Mouse (Mus musculus) hindbrain, embryonic 16.5 days (tissue): ENCODE data around the gene Pdcl2. TPM values are rescaled to one million over a fixed set of nuclear protein-coding genes. Genes with fewer than 3 reads are reported as not detected.

Source experiments
- ATAC-seq: fragments of 200-750 bp; cut with Nextera tagmentation; 2 replicates; pipeline ENCODE4 v1.8.0; 2017; ENCODE audit warnings: moderate TSS enrichment, moderate library complexity
- H3K27ac ChIP-seq: fragments of 300-500 bp; sonication (generic); 2 replicates; pipeline ENCODE4 v1.5.1; 2014; ENCODE audit warnings: low read depth, mild to moderate bottlenecking, control low read depth, low read length, moderate library complexity
- H3K27me3 ChIP-seq: fragments of 300-500 bp; sonication (generic); replicated peaks from 2 replicates; pipeline ENCODE4 v1.6.1; 2014; ENCODE audit warnings: low read length; ENCODE audit not compliant: control insufficient read depth, insufficient read depth
- H3K36me3 ChIP-seq: fragments of 300-500 bp; sonication (generic); 2 replicates; pipeline ENCODE4 v1.6.1; 2014; ENCODE audit warnings: mild to moderate bottlenecking, low read length, moderate library complexity, mixed read lengths; ENCODE audit not compliant: control insufficient read depth, insufficient read depth
- H3K4me1 ChIP-seq: fragments of 300-500 bp; sonication (generic); 2 replicates; pipeline ENCODE4 v1.6.1; 2014; ENCODE audit warnings: low read depth, low read length; ENCODE audit not compliant: control insufficient read depth, insufficient read depth
- H3K4me2 ChIP-seq: fragments of 300-500 bp; sonication (generic); 2 replicates; pipeline ENCODE4 v1.6.1; 2014; ENCODE audit warnings: mild to moderate bottlenecking, low read length, control low read depth, moderate library complexity
- H3K4me3 ChIP-seq: fragments of 300-500 bp; sonication (generic); 2 replicates; pipeline ENCODE4 v1.5.1; 2014; ENCODE audit warnings: mild to moderate bottlenecking, low read length, control low read depth, moderate library complexity
- H3K9ac ChIP-seq: fragments of 300-500 bp; sonication (generic); 2 replicates; pipeline ENCODE4 v1.6.1; 2014; ENCODE audit warnings: low read depth, mild to moderate bottlenecking, control low read depth, low read length, moderate library complexity
- H3K9me3 ChIP-seq: fragments of 300-500 bp; sonication (generic); 2 replicates; pipeline ENCODE4 v1.6.1; 2014; ENCODE audit warnings: mild to moderate bottlenecking, low read length, moderate library complexity; ENCODE audit not compliant: control insufficient read depth
- WGBS: fragments of 180-500 bp; shearing (Covaris S2); extraction: QIAGEN DNeasy Blood & Tissue Kit; methylation state at CpG from one replicate; pipeline ENCODE4 v1.1.7; 2014; 5-methylcytosine and 5-hydroxymethylcytosine counted together
- polyA plus RNA-seq: library from polyadenylated mRNA; unstranded; fragments of >200 nt; fragmentation: Nextera tagmentation; extraction: Ambion mirVana; gene quantifications from 2 replicates; pipeline ENCODE4 v1.2.1, GENCODE M21; 2015

Gene Pdcl2
- polyA plus RNA-seq, 1 experiment from 2014 or later = not detected

GRCm38 (mm10) chr5:76283890-76284289 is 47.1 kb downstream of the Pdcl2 start:
- Histone ChIP-seq H3K9me3 (no peaks in the 10 kb centered on the region), H3K27ac (no peak overlapping the region), H3K36me3 (no peaks in the 10 kb centered on the region), H3K9ac (no peak overlapping the region), H3K4me2 (no peak overlapping the region), H3K27me3 (no peaks in the 10 kb centered on the region), H3K4me3 (no peak overlapping the region), H3K4me1 (no peaks in the 10 kb centered on the region)
- 83% methylated on average over 1 of the region's 1 CpGs for WGBS
- ATAC-seq = no peak

- H3K27ac ChIP-seq = no peak overlapping the region
- 81% methylated on average over 4 of the region's 4 CpGs for WGBS
- H3K9ac ChIP-seq = no peak overlapping the region
- H3K4me2 ChIP-seq = no peak overlapping the region
- no peak overlapping the region for H3K4me3 ChIP-seq
- H3K9me3 ChIP-seq = no peaks in the 10 kb centered on the region
- no peaks in the 10 kb centered on the region for H3K4me1 ChIP-seq
- H3K36me3 ChIP-seq = peaks cover 3% of the 10 kb centered on the region; the same call in 1 of the 2 replicates
- no peak for ATAC-seq
- H3K27me3 ChIP-seq = no peaks in the 10 kb centered on the region
Measured at GRCm38 (mm10) chr5:76274977-76275376, 56.0 kb downstream of the Pdcl2 start.

Other genes starting within 250 kb of the Pdcl2 start
- gene Srd5a3, start 190.9 kb downstream of the Pdcl2 start, polyA plus RNA-seq = 20.4 and 22.9 TPM in 2 replicates
- gene Tmem165, start 147.3 kb downstream of the Pdcl2 start, polyA plus RNA-seq = 42.8 and 46.3 TPM in 2 replicates
- 13.1 TPM in 2 replicates for gene Clock, start 26.4 kb downstream of the Pdcl2 start, polyA plus RNA-seq
- gene Nmu, start 32.6 kb upstream of the Pdcl2 start, polyA plus RNA-seq = 1.7 and 2.3 TPM in 2 replicates
- gene Gm7271, start 152.9 kb upstream of the Pdcl2 start, polyA plus RNA-seq = 0.86 and 1.2 TPM in 2 replicates
- 53.2 and 56.7 TPM in 2 replicates for gene Exoc1, start 198.2 kb upstream of the Pdcl2 start, polyA plus RNA-seq